Mouse (Mus musculus): ENCODE measurements around the gene Pla2g4d. TPM values are rescaled to one million over a fixed set of nuclear protein-coding genes. Genes with fewer than 3 reads are reported as not detected.
A peak's percentile ranks its signal among the peaks of the same experiment; 100 is the strongest.
"Not testable (repeated sequence)": the region's sequence is repeated elsewhere in the genome, so short reads cannot be mapped to it uniquely, and the experiment has no call there.

The Pla2g4d gene
- total RNA-seq, 2 experiments from 2014 or later = not detected

- intact Hi-C loops (cut with DNase I) = no loop called here
- Histone ChIP-seq H3K27ac (no peak overlapping the region), H3K4me3 (no peak overlapping the region)
- DNase-seq (ENCODE audit: extremely low spot score in 1 of 2, low spot score in 2 of 2) = no peak
- no peak for TF ChIP-seq CTCF (IDR thresholded peaks at IDR 0.05)
Measured at GRCm38 (mm10) chr2:120252644-120253043, 36.4 kb downstream of the Pla2g4d start.

GRCm38 (mm10) chr2:120245421-120246016, 43.5 kb downstream of the Pla2g4d start:
- peak; percentile 45 for TF ChIP-seq CTCF (IDR thresholded peaks at IDR 0.05)
- intact Hi-C loops (cut with DNase I) = loop anchor here (5.0 kb wide), 1 partner anchor 73 kb away; no protein-coding TSS in a partner anchor
- Histone ChIP-seq H3K27ac (peak overlapping the region; percentile 87), H3K4me3 (peak overlapping the region; percentile 55)
- DNase-seq (ENCODE audit: extremely low spot score in 1 of 2, low spot score in 2 of 2) = peak in 1 of 2 experiments; percentile 21

- DNase-seq (ENCODE audit: extremely low spot score in 1 of 2, low spot score in 2 of 2) = peak; percentile 26 to 36
- intact Hi-C loops (cut with DNase I) = loop anchor here (5.0 kb wide), 1 partner anchor 73 kb away; no protein-coding TSS in a partner anchor
- H3K27ac ChIP-seq = peak within 1 kb of the TSS; percentile 87
- peak within 1 kb of the TSS; percentile 55 for H3K4me3 ChIP-seq
- no peak for TF ChIP-seq CTCF (IDR thresholded peaks at IDR 0.05)
Measured at GRCm38 (mm10) chr2:120244679-120245420, 44.1 kb downstream of the Pla2g4d start, which contains the start of gene Pla2g4e. Gene Pla2g4e (minus strand): TSS chr2:120245335.

GRCm38 (mm10) chr2:120243995-120244394, 45.0 kb downstream of the Pla2g4d start:
- TF ChIP-seq CTCF (IDR thresholded peaks at IDR 0.05) = no peak
- intact Hi-C loops (cut with DNase I) = no loop called here
- Histone ChIP-seq H3K4me3 (peak overlapping the region; percentile 55), H3K27ac (peak overlapping the region; percentile 87)
- DNase-seq (ENCODE audit: extremely low spot score in 1 of 2, low spot score in 2 of 2) = no peak

GRCm38 (mm10) chr2:120242791-120243467, 46.1 kb downstream of the Pla2g4d start:
- intact Hi-C loops (cut with DNase I) = no loop called here
- Histone ChIP-seq H3K27ac (peak overlapping the region; percentile 87), H3K4me3 (peak overlapping the region; percentile 55)
- no peak for TF ChIP-seq CTCF (IDR thresholded peaks at IDR 0.05)
- peak in 1 of 2 experiments; percentile 36 for DNase-seq (ENCODE audit: extremely low spot score in 1 of 2, low spot score in 2 of 2)

GRCm38 (mm10) chr2:120238733-120239132, 50.3 kb downstream of the Pla2g4d start:
- DNase-seq (ENCODE audit: extremely low spot score in 1 of 2, low spot score in 2 of 2); H3K27ac ChIP-seq; intact Hi-C loops (cut with DNase I); H3K4me3 ChIP-seq: not testable (repeated sequence)

GRCm38 (mm10) chr2:120237784-120238183, 51.2 kb downstream of the Pla2g4d start:
- no peak for TF ChIP-seq CTCF (IDR thresholded peaks at IDR 0.05)
- intact Hi-C loops (cut with DNase I) = no loop called here
- no peak for DNase-seq (ENCODE audit: extremely low spot score in 1 of 2, low spot score in 2 of 2)
- Histone ChIP-seq H3K27ac (no peak overlapping the region), H3K4me3 (no peak overlapping the region)

GRCm38 (mm10) chr2:120235947-120236640, 52.9 kb downstream of the Pla2g4d start:
- TF ChIP-seq CTCF (IDR thresholded peaks at IDR 0.05) = no peak
- intact Hi-C loops (cut with DNase I) = no loop called here
- no peak for DNase-seq (ENCODE audit: extremely low spot score in 1 of 2, low spot score in 2 of 2)
- Histone ChIP-seq H3K4me3 (no peak overlapping the region), H3K27ac (no peak overlapping the region)

- H3K27ac ChIP-seq = no peak overlapping the region
- no peak overlapping the region for H3K4me3 ChIP-seq
- intact Hi-C loops (cut with DNase I) = no loop called here
- DNase-seq (ENCODE audit: extremely low spot score in 1 of 2, low spot score in 2 of 2) = no peak
- TF ChIP-seq CTCF (IDR thresholded peaks at IDR 0.05) = no peak
Measured at GRCm38 (mm10) chr2:120235381-120235780, 53.6 kb downstream of the Pla2g4d start.

- no peak overlapping the region for H3K27ac ChIP-seq
- TF ChIP-seq CTCF (IDR thresholded peaks at IDR 0.05) = no peak
- intact Hi-C loops (cut with DNase I) = no loop called here
- DNase-seq (ENCODE audit: extremely low spot score in 1 of 2, low spot score in 2 of 2) = no peak
- H3K4me3 ChIP-seq = no peak overlapping the region
Measured at GRCm38 (mm10) chr2:120231642-120232041, 57.4 kb downstream of the Pla2g4d start.

Other genes with a start within 250 kb of the Pla2g4d start
- gene Ehd4, start 134.6 kb downstream of the Pla2g4d start, total RNA-seq (2021) = 10 to 100 TPM; 12.1 to 15.0 TPM
- gene Pla2g4e, start 43.9 kb downstream of the Pla2g4d start, total RNA-seq (2021) = 10 to 100 TPM; 19.4 to 22.3 TPM
- not detected for gene Pla2g4f, start 25.0 kb upstream of the Pla2g4d start, total RNA-seq (2021)
- 10 to 100 TPM; 69.7 to 72.4 TPM for gene Vps39, start 63.9 kb upstream of the Pla2g4d start, total RNA-seq (2021)
- 10 to 100 TPM; 11.6 to 13.9 TPM for gene Ganc, start 114.7 kb upstream of the Pla2g4d start, total RNA-seq (2021)
- 10 to 100 TPM; 40.9 to 42.2 TPM for gene Tmem87a, start 114.9 kb upstream of the Pla2g4d start, total RNA-seq (2021)
- gene Capn3, start 166.8 kb upstream of the Pla2g4d start, total RNA-seq (2021) = 1 to 10 TPM; 5.6 TPM